ENCODE assay signal across 8 mouse cellular contexts in the genomic region with DNA sequence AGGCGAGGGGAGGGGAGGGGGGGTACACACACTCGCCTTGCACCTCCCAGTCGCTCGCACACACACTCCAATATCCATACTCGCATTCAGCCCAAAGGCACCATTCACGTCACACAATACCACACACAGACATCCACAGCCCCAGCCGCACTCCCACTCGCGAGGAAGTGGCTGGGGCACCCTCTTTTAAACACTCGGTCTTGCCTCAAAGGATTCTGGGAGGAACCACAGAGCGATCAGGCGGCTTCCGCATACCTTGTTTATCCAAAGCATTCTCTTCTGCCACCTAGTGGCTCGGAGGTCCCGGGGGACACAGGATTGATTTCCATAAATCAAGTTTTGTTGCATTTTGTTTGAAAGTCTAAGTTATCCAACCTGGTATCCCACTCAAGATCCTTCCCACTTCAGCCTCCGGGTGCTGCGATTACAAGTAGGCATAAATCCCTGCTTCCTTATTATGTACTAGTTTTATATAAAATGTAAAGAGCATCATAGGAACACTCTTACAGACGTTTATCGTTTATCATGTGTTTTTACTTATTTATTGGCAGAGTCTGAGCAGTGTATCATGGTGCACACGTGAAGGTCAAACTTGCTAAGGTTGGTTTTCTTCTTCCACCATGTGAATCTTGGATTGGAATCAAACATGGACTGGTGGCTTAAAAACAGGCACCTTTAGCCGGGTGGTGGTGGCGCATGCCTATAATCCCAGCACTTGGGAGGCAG. TPM values are rescaled to one million over a fixed set of nuclear protein-coding genes. Genes with fewer than 3 reads are reported as not detected.
DNase-seq lines count a peak whose midpoint lies in the region; ATAC-seq and TF ChIP-seq lines count a peak whose summit lies in the region.

No protein-coding gene starts in this region.

- H3K9ac ChIP-seq in forebrain, embryonic 12.5 days = peak overlapping the region; percentile 97
- H3K9ac ChIP-seq in liver, postnatal 0 days (replicated peaks) = peak overlapping the region; percentile 90
- peak overlapping the region; percentile 93 for H3K9ac ChIP-seq in neural tube, embryonic 14.5 days (replicated peaks; ENCODE audit: low read depth, low read length)

- peak overlapping the region; percentile 90 for H3K27ac ChIP-seq in forebrain, embryonic 12.5 days
- H3K27ac ChIP-seq in liver, postnatal 0 days (ENCODE audit: low read depth) = peak overlapping the region; percentile 90
- H3K27ac ChIP-seq in neural tube, embryonic 14.5 days (ENCODE audit: low read depth, low read length) = peak overlapping the region; percentile 87

- peaks cover 20% of the 10 kb centered on the region for H3K4me1 ChIP-seq in E14TG2a.4 (replicated peaks; ENCODE audit: low read depth, low read length)
- peaks cover 8% of the 10 kb centered on the region for H3K4me1 ChIP-seq in forebrain, embryonic 12.5 days
- peaks cover 13% of the 10 kb centered on the region for H3K4me1 ChIP-seq in liver, postnatal 0 days (ENCODE audit: insufficient read depth)
- H3K4me1 ChIP-seq in neural tube, embryonic 14.5 days (ENCODE audit: control insufficient read depth, insufficient read depth, low read length) = peaks cover 4% of the 10 kb centered on the region

- peak; percentile 94 for DNase-seq in c-Kit-positive CD71-positive TER-119-positive erythroid progenitor cells, embryonic 14.5 days (ENCODE audit: low spot score)
- DNase-seq in heart, postnatal 10 days = peak; percentile 94 to 96
- peak; percentile 92 for DNase-seq in large intestine, adult 2 months (ENCODE audit: low read depth, low spot score)
- DNase-seq in liver, postnatal 0 days = peak; percentile 93
- peak; percentile 92 for DNase-seq in testis, postnatal 10 days (ENCODE audit: low spot score)

- intact Hi-C loops in heart, postnatal 10 days (cut with DNase I) = loop anchor here (1.0 to 2.0 kb wide), 2 partner anchors 16 to 154 kb away; no protein-coding TSS in a partner anchor

- peak overlapping the region; percentile 91 for H3K4me3 ChIP-seq in E14TG2a.4 (replicated peaks; ENCODE audit: low read length)
- H3K4me3 ChIP-seq in forebrain, embryonic 12.5 days (replicated peaks) = peak overlapping the region; percentile 88
- H3K4me3 ChIP-seq in liver, postnatal 0 days (ENCODE audit: low read depth, low read length) = peak overlapping the region; percentile 80
- peak overlapping the region; percentile 65 for H3K4me3 ChIP-seq in neural tube, embryonic 14.5 days (ENCODE audit: low read depth, low read length)

- peak; percentile 98 for ATAC-seq in forebrain, embryonic 12.5 days (ENCODE audit: low FRiP score)
- peak; percentile 96 for ATAC-seq in liver, postnatal 0 days
- peak; percentile 97 for ATAC-seq in neural tube, embryonic 14.5 days (ENCODE audit: low read depth)

- H3K27me3 ChIP-seq in E14TG2a.4 (ENCODE audit: insufficient read depth, low read length) = no peaks in the 10 kb centered on the region
- no peaks in the 10 kb centered on the region for H3K27me3 ChIP-seq in forebrain, embryonic 12.5 days
- H3K27me3 ChIP-seq in liver, postnatal 0 days (ENCODE audit: insufficient read depth, low read length) = no peaks in the 10 kb centered on the region
- H3K27me3 ChIP-seq in neural tube, embryonic 14.5 days (ENCODE audit: control insufficient read depth, insufficient read depth, low read length) = no peaks in the 10 kb centered on the region

- WGBS in forebrain, embryonic 12.5 days = 20% methylated on average over 20 of the region's 22 CpGs
- 16% methylated on average over 22 of the region's 22 CpGs for WGBS in large intestine, adult 2 months
- 18% methylated on average over 21 of the region's 22 CpGs for WGBS in liver, postnatal 0 days (ENCODE audit: insufficient replicate concordance)
- 18% methylated on average over 22 of the region's 22 CpGs for WGBS in neural tube, embryonic 14.5 days

- H3K4me2 ChIP-seq in forebrain, embryonic 12.5 days = peak overlapping the region; percentile 79
- peak overlapping the region; percentile 91 for H3K4me2 ChIP-seq in liver, postnatal 0 days (ENCODE audit: low read depth, low read length)
- H3K4me2 ChIP-seq in neural tube, embryonic 14.5 days (ENCODE audit: low read depth, low read length) = peak overlapping the region; percentile 57

- no peaks in the 10 kb centered on the region for H3K9me3 ChIP-seq in E14TG2a.4 (ENCODE audit: low read length)
- no peaks in the 10 kb centered on the region for H3K9me3 ChIP-seq in forebrain, embryonic 12.5 days
- no peaks in the 10 kb centered on the region for H3K9me3 ChIP-seq in liver, postnatal 0 days (ENCODE audit: low read length)
- H3K9me3 ChIP-seq in neural tube, embryonic 14.5 days (ENCODE audit: control insufficient read depth, low read length) = no peaks in the 10 kb centered on the region

- TF ChIP-seq EP300 in liver, postnatal 0 days (IDR thresholded peaks at IDR 0.05; ENCODE audit: low read depth) = peak; percentile 80; the same call in 1 of the 2 replicates

- peaks cover 28% of the 10 kb centered on the region for H3K36me3 ChIP-seq in E14TG2a.4 (ENCODE audit: insufficient read depth, low read length)
- peaks cover 28% of the 10 kb centered on the region for H3K36me3 ChIP-seq in forebrain, embryonic 12.5 days (replicated peaks)
- H3K36me3 ChIP-seq in liver, postnatal 0 days (replicated peaks; ENCODE audit: insufficient read depth, low read length) = peaks cover 28% of the 10 kb centered on the region
- H3K36me3 ChIP-seq in neural tube, embryonic 14.5 days (ENCODE audit: control insufficient read depth, insufficient read depth, low read length) = peaks cover 6% of the 10 kb centered on the region; the same call in 1 of the 2 replicates

- TF ChIP-seq CTCF in E14TG2a.4 (conservative IDR thresholded peaks at IDR 0.05; ENCODE audit: low read length) = peak; percentile 88
- TF ChIP-seq CTCF in liver, postnatal 0 days (IDR thresholded peaks at IDR 0.05; ENCODE audit: low read depth) = peak; percentile 97

RNA-seq across cellular contexts. Expression of gene Tmem167b, which starts 7.5 kb away (rescaled TPM):
- polyA plus RNA-seq in forebrain, embryonic 12.5 days (2016; fragmentation: Nextera tagmentation; extraction: Ambion mirVana) = 59.4 and 65.8 TPM in 2 replicates
- total RNA-seq in heart, postnatal 10 days (2021) = 10 to 100 TPM; 31.3 to 32.7 TPM
- 7.0 and 7.3 TPM in 2 replicates for polyA plus RNA-seq in large intestine, adult 2 months (2012; rRNA removed)
- 11.1 and 12.6 TPM in 2 replicates for polyA plus RNA-seq in liver, postnatal 0 days (2015; fragmentation: Nextera tagmentation; extraction: Ambion mirVana)
- 47.1 and 57.8 TPM in 2 replicates for polyA plus RNA-seq in neural tube, embryonic 14.5 days (2014; fragmentation: Nextera tagmentation; extraction: Ambion mirVana)

RNA-seq across cellular contexts. Expression of gene Taf13, which starts 16.7 kb away (rescaled TPM):
- 55.7 and 58.5 TPM in 2 replicates for polyA plus RNA-seq in forebrain, embryonic 12.5 days (2016; fragmentation: Nextera tagmentation; extraction: Ambion mirVana)
- total RNA-seq in heart, postnatal 10 days (2021) = 10 to 100 TPM; 17.2 to 20.7 TPM
- 4.3 and 4.6 TPM in 2 replicates for polyA plus RNA-seq in large intestine, adult 2 months (2012; rRNA removed)
- polyA plus RNA-seq in liver, postnatal 0 days (2015; fragmentation: Nextera tagmentation; extraction: Ambion mirVana) = 14.0 and 15.5 TPM in 2 replicates
- polyA plus RNA-seq in neural tube, embryonic 14.5 days (2014; fragmentation: Nextera tagmentation; extraction: Ambion mirVana) = 42.0 and 56.9 TPM in 2 replicates

RNA-seq across cellular contexts. Expression of gene 5330417C22Rik, which starts 18.4 kb away (rescaled TPM):
- polyA plus RNA-seq in forebrain, embryonic 12.5 days (2016; fragmentation: Nextera tagmentation; extraction: Ambion mirVana) = 3.7 and 5.9 TPM in 2 replicates
- under 1 TPM; 0.17 to 0.60 TPM for total RNA-seq in heart, postnatal 10 days (2021)
- 24.4 and 27.3 TPM in 2 replicates for polyA plus RNA-seq in large intestine, adult 2 months (2012; rRNA removed)
- 0.59 and 0.72 TPM in 2 replicates for polyA plus RNA-seq in liver, postnatal 0 days (2015; fragmentation: Nextera tagmentation; extraction: Ambion mirVana)
- 13.9 and 22.1 TPM in 2 replicates for polyA plus RNA-seq in neural tube, embryonic 14.5 days (2014; fragmentation: Nextera tagmentation; extraction: Ambion mirVana)

RNA-seq across cellular contexts. Expression of gene 1700013F07Rik, which starts 20.8 kb away (rescaled TPM):
- 0.76 and 1.2 TPM in 2 replicates for polyA plus RNA-seq in forebrain, embryonic 12.5 days (2016; fragmentation: Nextera tagmentation; extraction: Ambion mirVana)
- total RNA-seq in heart, postnatal 10 days (2021) = not detected
- polyA plus RNA-seq in large intestine, adult 2 months (2012; rRNA removed) = not detected in 2 replicates
- not detected in 2 replicates for polyA plus RNA-seq in liver, postnatal 0 days (2015; fragmentation: Nextera tagmentation; extraction: Ambion mirVana)
- 1.8 TPM in 1 of 2 replicates, not detected in the other for polyA plus RNA-seq in neural tube, embryonic 14.5 days (2014; fragmentation: Nextera tagmentation; extraction: Ambion mirVana)

RNA-seq across cellular contexts. Expression of gene Wdr47, which starts 36.3 kb away (rescaled TPM):
- polyA plus RNA-seq in forebrain, embryonic 12.5 days (2016; fragmentation: Nextera tagmentation; extraction: Ambion mirVana) = 51.1 and 55.9 TPM in 2 replicates
- total RNA-seq in heart, postnatal 10 days (2021) = 1 to 10 TPM; 8.4 to 8.7 TPM
- polyA plus RNA-seq in large intestine, adult 2 months (2012; rRNA removed) = 2.0 and 2.2 TPM in 2 replicates
- polyA plus RNA-seq in liver, postnatal 0 days (2015; fragmentation: Nextera tagmentation; extraction: Ambion mirVana) = 0.64 and 0.80 TPM in 2 replicates
- polyA plus RNA-seq in neural tube, embryonic 14.5 days (2014; fragmentation: Nextera tagmentation; extraction: Ambion mirVana) = 113 and 114 TPM in 2 replicates

Comparison
In these comparisons a context has a peak if more than half of its experiments do, and no peak if none do; other contexts are left out.
1. Peak in every context shown above with its lines: DNase-seq, ATAC-seq, H3K4me3 ChIP-seq and H3K27ac ChIP-seq.